Mouse (Mus musculus): ENCODE measurements around the gene Bicra. TPM values are rescaled to one million over a fixed set of nuclear protein-coding genes. Genes with fewer than 3 reads are reported as not detected.

Gene Bicra
- total and polyA plus RNA-seq, 2 experiments from 2014 or later: 5.0 to 5.8 TPM

DNA sequence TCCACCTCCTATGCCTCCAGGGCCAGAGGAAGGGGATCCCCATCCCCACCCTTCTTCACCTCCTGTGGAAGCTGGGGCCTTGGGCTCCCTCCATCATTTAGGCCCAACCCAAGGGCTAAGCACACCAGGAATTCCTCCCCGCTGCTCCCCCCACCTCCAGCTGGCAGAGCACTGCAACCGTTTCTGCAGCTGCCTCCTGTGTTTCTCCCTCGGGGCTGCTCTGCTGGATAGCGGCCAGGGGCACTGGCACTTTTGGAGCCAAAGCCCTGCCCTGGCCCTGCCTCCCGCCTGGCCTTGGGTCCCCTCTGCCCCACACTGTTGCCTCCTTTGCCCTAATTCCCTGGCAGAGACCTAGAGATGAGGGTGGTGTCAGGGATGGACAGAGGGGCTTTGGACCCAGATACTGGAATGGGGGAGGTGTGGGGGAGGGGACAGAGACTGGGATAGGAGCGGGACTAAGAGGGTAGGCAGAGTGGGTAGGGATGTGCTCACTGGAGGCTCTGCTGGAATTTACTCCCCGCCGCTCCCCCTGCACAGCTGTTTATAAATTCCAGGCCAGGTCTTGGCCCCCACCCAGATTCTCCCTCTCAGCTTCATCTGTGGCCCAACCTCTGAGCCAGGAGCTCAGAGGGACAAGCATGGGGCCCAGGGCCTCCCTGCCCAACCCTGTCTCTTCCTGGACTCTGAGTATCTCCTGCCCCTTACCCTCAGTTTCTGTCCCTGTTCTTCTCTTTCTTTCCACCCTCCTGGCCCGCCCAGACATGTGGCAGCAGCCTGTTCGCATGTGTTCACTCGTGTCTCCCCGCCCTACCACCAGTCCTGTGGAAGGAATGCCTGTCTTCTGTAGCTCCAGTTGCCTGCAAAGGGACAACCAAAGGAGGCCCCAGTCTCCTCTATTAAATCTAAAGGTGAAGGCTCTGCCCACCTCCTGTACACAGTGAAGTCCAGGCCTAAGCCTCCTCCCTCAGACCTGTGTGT, 85.1 kb downstream of the Bicra start:
- Histone ChIP-seq H3K4me1 (ENCODE audit: insufficient read depth) (no peaks in the 10 kb centered on the region), H3K27me3 (ENCODE audit: insufficient read depth, low read length) (no peaks in the 10 kb centered on the region), H3K4me3 (ENCODE audit: low read depth, low read length) (no peak overlapping the region), H3K9me3 (ENCODE audit: low read length) (no peaks in the 10 kb centered on the region), H3K4me2 (ENCODE audit: low read depth) (no peak overlapping the region), H3K27ac (ENCODE audit: low read depth, low read length) (0 out of 2 replicates have a peak overlapping the region, but pooled peaks have one; percentile 35), H3K9ac (no peak overlapping the region), H3K36me3 (ENCODE audit: insufficient read depth) (no peaks in the 10 kb centered on the region)
- ATAC-seq: peak; percentile 60
- no peak for TF ChIP-seq CTCF (IDR thresholded peaks at IDR 0.05; ENCODE audit: low read depth)
- peak; percentile 69 for DNase-seq
- WGBS: 33% methylated on average over 12 of the region's 12 CpGs

DNA sequence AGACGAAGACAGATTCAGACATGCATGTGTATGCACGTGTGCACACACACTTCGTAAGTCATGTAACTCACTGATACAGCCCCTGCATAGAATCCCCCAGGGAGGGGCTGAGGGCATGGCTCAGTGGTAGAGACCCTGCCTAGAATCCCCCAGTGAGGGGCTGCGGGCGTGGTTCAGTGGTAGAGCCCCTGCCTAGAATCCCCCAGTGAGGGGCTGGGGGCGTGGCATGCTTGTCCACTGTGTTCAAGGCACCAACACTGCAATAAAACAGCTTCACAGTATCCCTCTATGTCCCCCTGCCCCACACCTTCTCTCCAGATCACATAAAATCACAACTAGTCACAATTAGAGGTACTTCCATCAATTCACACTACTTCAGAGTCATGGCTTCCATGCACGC, 85.9 kb downstream of the Bicra start:
- Histone ChIP-seq H3K4me3 (ENCODE audit: low read depth, low read length) (no peak overlapping the region), H3K9ac (no peak overlapping the region), H3K36me3 (ENCODE audit: insufficient read depth) (no peaks in the 10 kb centered on the region), H3K4me1 (ENCODE audit: insufficient read depth) (no peaks in the 10 kb centered on the region), H3K27ac (ENCODE audit: low read depth, low read length) (no peak overlapping the region), H3K9me3 (ENCODE audit: low read length) (no peaks in the 10 kb centered on the region), H3K4me2 (ENCODE audit: low read depth) (no peak overlapping the region), H3K27me3 (ENCODE audit: insufficient read depth, low read length) (no peaks in the 10 kb centered on the region)
- WGBS: 81% methylated on average over 7 of the region's 7 CpGs
- ATAC-seq (0 out of 2 replicates have a peak, but pooled peaks have one; percentile 5), DNase-seq (no peak)
- no peak for TF ChIP-seq CTCF (IDR thresholded peaks at IDR 0.05; ENCODE audit: low read depth)

DNA sequence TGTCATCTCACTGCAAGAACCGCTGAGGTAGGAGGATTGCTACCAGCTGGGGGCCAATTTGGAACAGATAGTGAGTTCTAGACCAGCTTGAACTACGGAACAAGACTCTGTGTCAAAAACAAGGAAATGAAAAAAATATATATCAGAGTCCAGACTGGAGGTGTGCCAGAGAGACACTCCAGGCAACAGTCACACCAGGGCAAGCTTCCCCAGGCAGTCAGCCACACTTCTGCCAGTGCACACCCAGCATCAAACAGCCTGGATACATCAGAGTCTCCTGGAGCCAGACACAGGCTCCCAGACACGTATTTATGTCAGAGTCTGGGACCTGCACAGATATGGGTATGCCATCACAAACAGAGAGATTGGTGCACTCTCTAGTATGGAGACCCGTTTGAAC, 86.5 kb downstream of the Bicra start:
- Histone ChIP-seq H3K36me3 (ENCODE audit: insufficient read depth) (no peaks in the 10 kb centered on the region), H3K9me3 (ENCODE audit: low read length) (no peaks in the 10 kb centered on the region), H3K4me3 (ENCODE audit: low read depth, low read length) (no peak overlapping the region), H3K4me2 (ENCODE audit: low read depth) (no peak overlapping the region), H3K27ac (ENCODE audit: low read depth, low read length) (no peak overlapping the region), H3K9ac (no peak overlapping the region), H3K4me1 (ENCODE audit: insufficient read depth) (no peaks in the 10 kb centered on the region), H3K27me3 (ENCODE audit: insufficient read depth, low read length) (no peaks in the 10 kb centered on the region)
- DNase-seq: no peak
- 0 out of 2 replicates have a peak, but pooled peaks have one; percentile 19 for ATAC-seq
- 56% methylated on average over 4 of the region's 4 CpGs for WGBS
- no peak for TF ChIP-seq CTCF (IDR thresholded peaks at IDR 0.05; ENCODE audit: low read depth)

DNA sequence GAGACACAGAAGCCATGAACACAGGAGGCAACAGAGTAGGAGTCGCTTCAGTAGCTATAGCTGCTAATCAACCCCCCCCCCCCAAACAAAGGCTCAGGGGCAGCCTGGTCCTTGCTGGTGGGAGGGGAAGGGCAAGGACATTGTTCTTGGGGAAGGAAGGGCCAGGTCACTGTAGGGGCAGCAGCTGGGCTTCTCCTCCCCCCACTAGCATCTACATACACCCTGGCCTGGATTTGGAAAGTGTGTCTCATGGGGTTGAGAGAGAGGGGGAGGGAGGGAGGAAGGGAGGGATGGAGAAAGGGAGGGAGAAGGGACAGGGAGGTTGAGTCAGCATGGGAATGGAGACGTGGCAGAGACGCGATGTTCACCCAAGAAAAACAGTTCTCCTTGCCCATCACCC, 87.0 kb downstream of the Bicra start:
- no peak overlapping the region for H3K4me2 ChIP-seq (ENCODE audit: low read depth)
- H3K9me3 ChIP-seq (ENCODE audit: low read length): no peaks in the 10 kb centered on the region
- 37% methylated on average over 4 of the region's 4 CpGs for WGBS

DNA sequence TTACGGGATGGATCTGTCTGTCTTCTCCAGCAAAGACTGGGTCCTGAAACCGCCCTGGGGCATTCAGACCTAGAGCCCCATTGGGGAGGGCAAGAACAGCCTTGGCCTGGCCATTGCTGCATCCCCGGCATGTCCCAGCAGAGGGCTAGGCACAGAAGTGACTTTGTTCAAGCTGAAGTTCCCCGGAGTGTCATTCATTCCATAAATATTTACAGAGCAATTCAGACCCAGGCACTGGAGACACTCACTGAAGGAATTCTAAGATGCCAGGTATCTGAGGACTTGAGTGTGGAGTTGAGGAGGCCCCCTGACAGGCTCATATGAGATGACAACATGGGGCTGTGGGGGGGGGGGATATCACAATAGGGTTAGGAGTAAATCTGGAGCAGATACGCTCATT, 91.6 kb downstream of the Bicra start:
- ATAC-seq: no peak
- no peak overlapping the region for H3K4me3 ChIP-seq (ENCODE audit: low read depth, low read length)
- no peaks in the 10 kb centered on the region for H3K36me3 ChIP-seq (ENCODE audit: insufficient read depth)
- WGBS: 85% methylated on average over 5 of the region's 5 CpGs
- peaks cover 4% of the 10 kb centered on the region; the same call in 1 of the 2 replicates for H3K9me3 ChIP-seq (ENCODE audit: low read length)
- H3K9ac ChIP-seq: no peak overlapping the region
- no peak for TF ChIP-seq CTCF (IDR thresholded peaks at IDR 0.05; ENCODE audit: low read depth)
- DNase-seq: no peak
- H3K27me3 ChIP-seq (ENCODE audit: insufficient read depth, low read length): no peaks in the 10 kb centered on the region
- H3K4me2 ChIP-seq (ENCODE audit: low read depth): no peak overlapping the region
- H3K27ac ChIP-seq (ENCODE audit: low read depth, low read length): no peak overlapping the region
- no peaks in the 10 kb centered on the region for H3K4me1 ChIP-seq (ENCODE audit: insufficient read depth)

More for the DNA sequence above, 87.0 kb downstream of the Bicra start:
- no peaks in the 10 kb centered on the region for H3K36me3 ChIP-seq (ENCODE audit: insufficient read depth)
- no peak for ATAC-seq
- no peak for TF ChIP-seq CTCF (IDR thresholded peaks at IDR 0.05; ENCODE audit: low read depth)
- no peak overlapping the region for H3K27ac ChIP-seq (ENCODE audit: low read depth, low read length)
- no peak overlapping the region for H3K4me3 ChIP-seq (ENCODE audit: low read depth, low read length)
- DNase-seq: no peak
- no peaks in the 10 kb centered on the region for H3K4me1 ChIP-seq (ENCODE audit: insufficient read depth)
- H3K27me3 ChIP-seq (ENCODE audit: insufficient read depth, low read length): no peaks in the 10 kb centered on the region
- H3K9ac ChIP-seq: no peak overlapping the region

DNA sequence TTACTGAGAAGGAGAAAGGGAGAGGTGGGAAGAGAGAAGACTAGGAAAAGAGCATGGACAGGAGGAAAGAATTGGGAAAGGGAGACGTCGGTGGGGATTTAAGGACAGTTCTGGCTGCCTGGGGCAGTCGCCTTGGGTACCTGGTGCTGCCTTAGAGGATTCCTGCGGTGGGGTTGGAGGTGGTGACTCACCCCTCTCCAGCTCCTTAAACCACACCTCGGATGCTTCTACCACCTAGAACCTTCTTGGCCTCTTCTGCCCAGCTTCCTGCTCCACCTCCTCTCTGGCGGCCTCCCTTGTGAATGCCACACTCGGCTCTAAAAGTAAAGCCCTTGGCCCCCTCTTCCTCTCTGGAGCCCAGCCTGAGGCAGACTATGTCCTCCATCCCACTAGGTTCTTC, 92.2 kb downstream of the Bicra start:
- 22% methylated on average over 7 of the region's 7 CpGs for WGBS
- H3K4me1 ChIP-seq (ENCODE audit: insufficient read depth): no peaks in the 10 kb centered on the region
- no peaks in the 10 kb centered on the region for H3K36me3 ChIP-seq (ENCODE audit: insufficient read depth)
- H3K4me3 ChIP-seq (ENCODE audit: low read depth, low read length): no peak overlapping the region
- no peak for DNase-seq
- 0 out of 2 replicates have a peak overlapping the region, but pooled peaks have one; percentile 19 for H3K4me2 ChIP-seq (ENCODE audit: low read depth)
- H3K27me3 ChIP-seq (ENCODE audit: insufficient read depth, low read length): no peaks in the 10 kb centered on the region
- TF ChIP-seq CTCF (IDR thresholded peaks at IDR 0.05; ENCODE audit: low read depth): no peak
- peaks cover 4% of the 10 kb centered on the region; the same call in 1 of the 2 replicates for H3K9me3 ChIP-seq (ENCODE audit: low read length)
- no peak overlapping the region for H3K9ac ChIP-seq
- no peak overlapping the region for H3K27ac ChIP-seq (ENCODE audit: low read depth, low read length)
- ATAC-seq: no peak

DNA sequence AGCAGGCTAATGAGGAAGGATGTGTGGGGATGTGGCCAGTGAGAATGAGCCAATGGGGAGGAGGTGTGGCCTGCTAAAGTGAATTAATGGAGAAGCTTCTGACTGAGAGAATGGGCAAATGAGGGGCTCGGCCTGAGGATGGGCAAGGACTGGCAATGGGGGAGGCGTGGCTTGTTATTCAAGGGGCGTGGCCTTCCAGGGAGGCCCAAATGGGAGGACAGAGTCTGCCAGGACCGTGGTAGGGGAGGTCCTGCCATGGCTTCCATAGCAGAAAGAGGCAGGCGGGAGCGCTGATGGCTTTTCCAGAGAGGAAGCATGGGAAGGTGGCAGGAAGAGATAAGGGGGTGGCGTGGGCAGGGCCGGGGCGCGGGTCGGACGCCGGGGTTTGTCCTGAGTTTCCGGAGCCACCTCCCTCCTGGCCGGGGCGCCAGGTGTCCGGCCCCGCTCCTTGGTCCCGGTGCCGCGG, 92.7 kb downstream of the Bicra start:
- no peaks in the 10 kb centered on the region for H3K4me1 ChIP-seq (ENCODE audit: insufficient read depth)
- 0 out of 2 replicates have a peak overlapping the region, but pooled peaks have one; percentile 19 for H3K4me2 ChIP-seq (ENCODE audit: low read depth)
- peaks cover 4% of the 10 kb centered on the region; the same call in 1 of the 2 replicates for H3K9me3 ChIP-seq (ENCODE audit: low read length)
- no peak for TF ChIP-seq CTCF (IDR thresholded peaks at IDR 0.05; ENCODE audit: low read depth)
- no peaks in the 10 kb centered on the region for H3K27me3 ChIP-seq (ENCODE audit: insufficient read depth, low read length)
- ATAC-seq (peak; percentile 11; the same call in 1 of the 2 replicates), DNase-seq (no peak)
- H3K4me3 ChIP-seq (ENCODE audit: low read depth, low read length): no peak overlapping the region
- no peaks in the 10 kb centered on the region for H3K36me3 ChIP-seq (ENCODE audit: insufficient read depth)
- no peak overlapping the region for H3K27ac ChIP-seq (ENCODE audit: low read depth, low read length)
- H3K9ac ChIP-seq: no peak overlapping the region
- 11% methylated on average over 21 of the region's 21 CpGs for WGBS
